ENCODE assay signal across 43 mouse cellular contexts in the genomic region with DNA sequence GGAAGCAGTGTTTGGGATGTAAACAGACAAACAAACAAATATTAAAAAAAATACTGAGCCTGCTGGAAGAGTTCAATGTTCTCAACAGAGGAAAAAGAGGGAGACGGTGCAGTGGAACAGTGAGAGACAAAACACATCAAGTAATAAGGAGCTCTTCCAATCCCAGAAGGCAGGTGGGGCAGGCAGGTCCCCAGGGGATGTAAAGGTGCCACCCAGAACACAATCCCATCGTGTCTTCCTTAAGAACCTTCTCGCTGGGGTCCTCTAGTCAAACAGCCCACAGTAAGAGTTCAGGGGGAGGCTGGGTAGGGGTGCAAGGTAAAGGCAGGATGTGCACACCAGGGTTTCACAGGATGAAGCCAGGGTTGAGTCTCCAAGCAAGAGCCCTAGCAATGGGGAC. TPM values are rescaled to one million over a fixed set of nuclear protein-coding genes. Genes with fewer than 3 reads are reported as not detected.
"Had no signal": no experiment of that assay in that cellular context is flagged by ENCODE, and none has a peak within 500 bp of the region (broad histone marks: within the 10 kb centered on the region; RNA-seq: fewer than 3 reads in every experiment).

No protein-coding gene starts in this region.

- H3K9me3 ChIP-seq: heart, embryonic 12.5 days; heart, embryonic 13.5 days; heart, embryonic 15.5 days; hindbrain, embryonic 10.5 days; hindbrain, embryonic 12.5 days; hindbrain, embryonic 13.5 days; hindbrain, embryonic 15.5 days; intestine, embryonic 15.5 days; kidney, embryonic 15.5 days had no signal

- H3K36me3 ChIP-seq: heart, embryonic 12.5 days; heart, embryonic 13.5 days; heart, embryonic 15.5 days; hindbrain, embryonic 10.5 days; hindbrain, embryonic 12.5 days; hindbrain, embryonic 13.5 days; hindbrain, embryonic 15.5 days; intestine, embryonic 15.5 days; kidney, embryonic 15.5 days had no signal

- ATAC-seq: hindbrain, embryonic 16.5 days; hindbrain, postnatal 0 days; inflammation-experienced regulatory T-cells, adult 6 months; intestine, embryonic 15.5 days; intestine, embryonic 16.5 days; intestine, postnatal 0 days had no signal

- DNase-seq: heart, postnatal 10 days; heart, postnatal 14 days; heart, postnatal 36 days; heart, postnatal 4 days; kidney, adult 11 months; kidney, adult 18-20 months; kidney, adult 2 months; kidney, adult 8-10 months; kidney, adult 9 months; kidney, postnatal 10 days; kidney, postnatal 14 days; kidney, postnatal 25 days; kidney, postnatal 36 days; kidney, postnatal 4 days; layer of hippocampus, adult 9-11 months; layer of hippocampus, postnatal 36 days had no signal

- H3K4me3 ChIP-seq: heart, embryonic 12.5 days; heart, embryonic 13.5 days; heart, embryonic 15.5 days; hindbrain, embryonic 10.5 days; hindbrain, embryonic 12.5 days; hindbrain, embryonic 13.5 days; hindbrain, embryonic 15.5 days; intestine, embryonic 15.5 days; kidney, embryonic 15.5 days; layer of hippocampus, adult 2 months; left cerebral cortex, adult 2 months had no signal

- H3K4me1 ChIP-seq: hindbrain, embryonic 13.5 days; hindbrain, embryonic 15.5 days had no signal

- H3K27ac ChIP-seq: heart, embryonic 13.5 days; heart, embryonic 15.5 days; hindbrain, embryonic 10.5 days; hindbrain, embryonic 12.5 days; hindbrain, embryonic 13.5 days; hindbrain, embryonic 14.5 days; hindbrain, embryonic 15.5 days; hindbrain, postnatal 0 days; intestine, embryonic 15.5 days; kidney, embryonic 15.5 days; kidney, postnatal 0 days; layer of hippocampus, adult 2 months; left cerebral cortex, adult 2 months had no signal

- H3K9ac ChIP-seq: heart, embryonic 12.5 days; heart, embryonic 13.5 days; heart, embryonic 15.5 days; hindbrain, embryonic 12.5 days; hindbrain, embryonic 13.5 days; hindbrain, embryonic 14.5 days; hindbrain, embryonic 15.5 days; intestine, embryonic 15.5 days; kidney, embryonic 15.5 days had no signal

- H3K4me2 ChIP-seq: heart, embryonic 11.5 days; heart, embryonic 12.5 days; heart, embryonic 13.5 days; heart, embryonic 15.5 days; hindbrain, embryonic 12.5 days; hindbrain, embryonic 13.5 days; hindbrain, embryonic 14.5 days; hindbrain, embryonic 15.5 days; intestine, embryonic 15.5 days; kidney, embryonic 15.5 days had no signal

- H3K27me3 ChIP-seq: heart, embryonic 12.5 days; heart, embryonic 13.5 days; heart, embryonic 15.5 days; hindbrain, embryonic 12.5 days; hindbrain, embryonic 13.5 days; hindbrain, embryonic 15.5 days; intestine, embryonic 15.5 days; kidney, embryonic 15.5 days had no signal

RNA-seq across cellular contexts. Expression of gene Gm10974, which starts 7.7 kb away (rescaled TPM):
- polyA plus RNA-seq: heart, embryonic 11.5 days; heart, embryonic 12.5 days; heart, embryonic 13.5 days; heart, embryonic 14.5 days; heart, embryonic 15.5 days; heart, embryonic 16.5 days; heart, postnatal 0 days; hindbrain, embryonic 10.5 days; hindbrain, embryonic 11.5 days; hindbrain, embryonic 12.5 days; hindbrain, embryonic 13.5 days; hindbrain, embryonic 14.5 days; hindbrain, embryonic 15.5 days; hindbrain, embryonic 16.5 days; hindbrain, postnatal 0 days; inflammation-experienced regulatory T-cells, adult 6 months; intestine, embryonic 14.5 days; intestine, embryonic 15.5 days; intestine, embryonic 16.5 days; intestine, postnatal 0 days; kidney, adult 2 months; kidney, embryonic 14.5 days; kidney, embryonic 15.5 days; kidney, embryonic 16.5 days; kidney, postnatal 0 days; large intestine, adult 2 months had no signal
